Mouse (Mus musculus) C2C12 (cell line): Measurements from ENCODE around the gene Sfxn5.

Source experiments
- CTCF ChIP-seq: IDR thresholded peaks from one replicate; pipeline ENCODE4 v1.5.1; 2011; ENCODE audit not compliant: control insufficient read depth, insufficient read depth, insufficient read length
- MYOD1 ChIP-seq: IDR thresholded peaks from one replicate; pipeline ENCODE4 v1.6.1; 2011; ENCODE audit warnings: low read depth; ENCODE audit not compliant: control insufficient read depth, insufficient read length
- USF1 ChIP-seq: IDR thresholded peaks from one replicate; pipeline ENCODE4 v1.6.1; 2011; ENCODE audit warnings: low read depth, mild to moderate bottlenecking, control low read depth, moderate library complexity

GRCm38 (mm10) chr6:85189361-85189760 lies 143.9 kb downstream of the Sfxn5 start:
- no peak for TF ChIP-seq USF1
- TF ChIP-seq CTCF = no peak
- no peak for TF ChIP-seq MYOD1
